Mouse (Mus musculus): ENCODE measurements around the gene Ubr2. TPM values are rescaled to one million over a fixed set of nuclear protein-coding genes. Genes with fewer than 3 reads are reported as not detected.

Gene Ubr2
- total and polyA plus RNA-seq, 3 experiments, result 15.3 to 353 (median 33.8) TPM

DNA sequence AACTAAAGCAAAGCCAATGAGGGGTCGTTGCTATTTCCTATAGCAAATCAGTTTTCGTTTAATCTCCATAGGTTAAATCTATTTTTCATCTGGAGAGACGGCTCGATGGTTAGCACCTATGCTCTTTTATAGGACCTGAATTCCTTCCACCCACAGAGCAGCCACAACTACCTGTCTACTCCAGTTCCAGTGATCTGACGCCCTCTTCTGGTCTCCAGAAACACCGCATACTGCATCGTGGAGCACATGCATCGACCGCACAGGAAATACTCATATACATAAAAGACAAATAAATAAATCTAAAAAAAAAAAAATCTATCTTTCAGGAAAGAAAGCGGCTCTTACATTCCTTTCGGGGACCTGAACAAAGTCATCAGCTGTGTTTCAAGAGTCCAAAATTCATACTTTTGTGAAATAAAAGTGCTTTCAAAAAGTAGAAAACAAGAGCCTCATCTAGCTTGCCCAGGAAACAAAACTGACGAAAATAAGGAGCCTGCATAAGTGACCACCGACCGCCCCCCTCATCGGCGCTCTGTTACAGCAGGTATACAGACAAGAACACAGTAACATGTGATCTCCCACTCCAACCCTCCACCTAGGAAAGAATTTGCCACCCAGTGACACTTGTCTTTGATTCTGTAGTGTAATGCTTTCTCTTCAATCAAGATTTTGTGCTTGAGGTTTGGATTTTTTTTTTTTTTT, 121.7 kb downstream of the Ubr2 start (continued):
- no peak for TF ChIP-seq UBTF (IDR thresholded peaks at IDR 0.05; ENCODE audit: borderline replicate concordance, insufficient read depth, low read depth, low read length)
- TF ChIP-seq CTCF (IDR thresholded peaks at IDR 0.05 in 2 of 3, conservative IDR thresholded peaks at IDR 0.05 in 1 of 3; ENCODE audit: control insufficient read depth in 1 of 3, insufficient read depth in 1 of 3, low read depth in 2 of 3, low read length in 3 of 3, poor library complexity in 1 of 3, severe bottlenecking in 1 of 3), result peak; percentile 68 to 88 (median 77)

DNA sequence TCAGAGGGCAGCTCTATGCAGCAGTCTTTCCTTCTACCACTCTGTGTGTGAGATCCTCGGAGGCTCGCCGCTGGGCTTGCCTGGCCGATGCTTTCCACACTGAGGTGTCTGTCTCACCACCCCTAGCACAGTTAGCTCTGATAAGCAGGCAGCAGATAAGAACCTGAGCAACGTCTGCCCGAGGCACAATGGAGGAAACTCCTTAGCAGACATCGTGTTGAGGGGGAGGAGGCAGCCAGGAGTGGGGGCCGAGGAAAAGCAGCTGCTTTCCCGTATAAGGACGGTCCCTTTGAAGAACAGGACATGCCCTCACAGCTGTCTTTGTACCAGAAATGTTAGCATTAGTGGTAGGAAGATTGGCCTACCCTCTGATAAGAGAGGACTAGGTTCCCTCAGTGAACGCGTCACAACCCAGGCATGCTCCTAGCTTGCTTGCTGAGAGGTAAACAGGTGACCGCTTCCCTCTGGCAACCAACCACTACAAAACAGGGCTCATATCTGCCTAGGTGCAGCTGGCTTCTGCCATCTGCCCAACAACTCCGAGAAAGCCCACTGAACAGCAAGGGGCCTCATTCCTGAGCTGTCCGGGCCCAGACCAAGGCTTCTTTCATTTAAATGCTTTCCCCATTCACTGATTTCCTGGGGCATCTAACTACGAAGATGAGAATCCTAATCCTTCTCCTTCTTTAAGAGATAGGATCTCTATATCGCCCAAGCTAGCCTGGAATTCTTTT, 124.3 kb downstream of the Ubr2 start:
- peak overlapping the region; percentile 54 for H3K9ac ChIP-seq (ENCODE audit: control insufficient read depth, low read depth, low read length, poor library complexity, severe bottlenecking)
- H3K27ac ChIP-seq (ENCODE audit: control insufficient read depth, low read depth, low read length), result peak overlapping the region; percentile 91
- H3K4me3 ChIP-seq (ENCODE audit: control insufficient read depth in 1 of 2, insufficient read depth in 1 of 2, low read depth in 2 of 2, low read length in 2 of 2), result peak overlapping the region; percentile 32 to 43
- peaks cover 10 to 44% of the 10 kb centered on the region in 2 experiments for H3K4me1 ChIP-seq (ENCODE audit: control insufficient read depth in 1 of 2, insufficient read depth in 2 of 2, low read length in 2 of 2)
- peaks cover 9% of the 10 kb centered on the region for H3K79me2 ChIP-seq (ENCODE audit: control insufficient read depth, insufficient read depth, low read length, poor library complexity)
- H3K9me3 ChIP-seq (replicated peaks; ENCODE audit: insufficient read depth, low read length), result no peaks in the 10 kb centered on the region
- peaks cover 0 to 24% of the 10 kb centered on the region in 2 experiments; a peak in 2 of 4 replicates for H3K36me3 ChIP-seq (ENCODE audit: control insufficient read depth in 1 of 2, insufficient read depth in 2 of 2, low read length in 2 of 2)
- peak; percentile 85 for DNase-seq (ENCODE audit: low read depth, low spot score)
- no peaks in the 10 kb centered on the region for H3K27me3 ChIP-seq (ENCODE audit: control insufficient read depth in 1 of 2, insufficient read depth in 2 of 2, low read length in 2 of 2)
- TF ChIP-seq TBP (IDR thresholded peaks at IDR 0.05; ENCODE audit: low read depth, low read length) (peak; percentile 66; the same call in 1 of the 2 replicates), NELFE (IDR thresholded peaks at IDR 0.05; ENCODE audit: low read depth, low read length) (peak; percentile 59), RCOR1 (IDR thresholded peaks at IDR 0.05; ENCODE audit: low read depth, low read length) (peak; percentile 79), POLR2A (IDR thresholded peaks at IDR 0.05; ENCODE audit: control insufficient read depth in 1 of 2, insufficient read depth in 1 of 2, low read depth in 1 of 2, low read length in 2 of 2, poor library complexity in 1 of 2) (peak in 1 of 2 experiments; percentile 65; a peak in 2 of 4 replicates), E2F4 (IDR thresholded peaks at IDR 0.05; ENCODE audit: borderline replicate concordance, low read depth, low read length) (no peak), UBTF (IDR thresholded peaks at IDR 0.05; ENCODE audit: borderline replicate concordance, insufficient read depth, low read depth, low read length) (no peak), HCFC1 (IDR thresholded peaks at IDR 0.05; ENCODE audit: low read depth, low read length) (0 out of 2 replicates have a peak, but pooled peaks have one; percentile 12), ZC3H11A (IDR thresholded peaks at IDR 0.05; ENCODE audit: low read depth, low read length) (peak; percentile 24), SIN3A (IDR thresholded peaks at IDR 0.05; ENCODE audit: low read length) (peak; percentile 78), USF1 (IDR thresholded peaks at IDR 0.05; ENCODE audit: low read depth, low read length) (no peak), MAZ (IDR thresholded peaks at IDR 0.05; ENCODE audit: low read depth, low read length) (peak; percentile 90), ETS1 (IDR thresholded peaks at IDR 0.05; ENCODE audit: low read depth, low read length) (peak; percentile 85), TAL1 (IDR thresholded peaks at IDR 0.05; ENCODE audit: low read length) (peak; percentile 62), CTCF (IDR thresholded peaks at IDR 0.05 in 2 of 3, conservative IDR thresholded peaks at IDR 0.05 in 1 of 3; ENCODE audit: control insufficient read depth in 1 of 3, insufficient read depth in 1 of 3, low read depth in 2 of 3, low read length in 3 of 3, poor library complexity in 1 of 3, severe bottlenecking in 1 of 3) (no peak), EP300 (IDR thresholded peaks at IDR 0.05; ENCODE audit: low read depth in 1 of 2, low read length in 2 of 2) (peak; percentile 82 to 91), ELF1 (IDR thresholded peaks at IDR 0.05; ENCODE audit: low read depth, low read length) (no peak), ZNF384 (IDR thresholded peaks at IDR 0.05; ENCODE audit: low read depth, low read length) (0 out of 2 replicates have a peak, but pooled peaks have one; percentile 54), POLR2AphosphoS2 (IDR thresholded peaks at IDR 0.05; ENCODE audit: low read length) (0 out of 2 replicates have a peak, but pooled peaks have one; percentile 39), ZKSCAN1 (IDR thresholded peaks at IDR 0.05; ENCODE audit: low read depth, low read length) (0 out of 2 replicates have a peak, but pooled peaks have one; percentile 54), USF2 (IDR thresholded peaks at IDR 0.05; ENCODE audit: borderline replicate concordance in 1 of 2, insufficient read depth in 1 of 2, low read depth in 1 of 2, low read length in 2 of 2) (no peak), ZMIZ1 (IDR thresholded peaks at IDR 0.05; ENCODE audit: low read depth, low read length) (peak; percentile 79; the same call in 1 of the 2 replicates), MEF2A (IDR thresholded peaks at IDR 0.05; ENCODE audit: extremely low read depth, insufficient replicate concordance, low read depth, low read length, poor library complexity, severe bottlenecking) (peak; percentile 47; the same call in 1 of the 2 replicates), MAX (IDR thresholded peaks at IDR 0.05; ENCODE audit: low read length) (peak; percentile 61; the same call in 1 of the 2 replicates), BHLHE40 (IDR thresholded peaks at IDR 0.05; ENCODE audit: borderline replicate concordance, low read depth, low read length) (no peak; the same call in 1 of the 2 replicates), GATA1 (IDR thresholded peaks at IDR 0.05; ENCODE audit: low read depth, low read length) (peak; percentile 95), MYC (IDR thresholded peaks at IDR 0.05; ENCODE audit: low read depth, low read length) (peak; percentile 43; the same call in 1 of the 2 replicates), MAFK (IDR thresholded peaks at IDR 0.05; ENCODE audit: borderline replicate concordance, low read depth, low read length) (no peak), CHD1 (IDR thresholded peaks at IDR 0.05; ENCODE audit: low read depth, low read length) (no peak; the same call in 1 of the 2 replicates), NRF1 (IDR thresholded peaks at IDR 0.05; ENCODE audit: insufficient read depth, low read depth, low read length, poor library complexity, severe bottlenecking) (0 out of 2 replicates have a peak, but pooled peaks have one; percentile 25)

All from MEL (cell line).